Mouse (Mus musculus) cerebellum, postnatal 25 days (tissue): ENCODE measurements around the gene Npas3.

Experiments used
- DNase-seq, 2 experiments: peaks; one replicate each; pipeline ENCODE4 v3.0.0; 2021; ENCODE audit warnings: mixed read lengths in 2 of 2

Npas3 gene

DNA sequence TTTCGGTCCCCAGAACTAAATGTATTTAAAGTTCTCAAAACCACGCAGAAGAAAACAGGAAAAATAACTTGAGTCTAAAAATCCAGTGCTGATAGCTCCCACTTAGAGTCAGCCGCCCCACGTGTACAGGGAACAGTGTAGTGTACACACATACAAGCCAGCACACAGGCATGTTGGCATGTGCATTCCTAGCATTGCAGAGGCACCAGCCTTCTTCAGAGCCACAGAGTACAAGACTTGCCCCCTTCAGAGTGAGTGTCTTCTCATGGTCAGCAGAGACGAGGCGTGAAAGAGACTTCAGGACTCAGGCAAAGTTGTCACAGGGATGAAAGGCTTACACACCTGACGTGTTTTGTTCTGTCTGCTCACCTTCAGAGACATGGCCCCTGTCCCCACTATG is 565.8 kb downstream of the Npas3 start:
- no peak for DNase-seq

DNA sequence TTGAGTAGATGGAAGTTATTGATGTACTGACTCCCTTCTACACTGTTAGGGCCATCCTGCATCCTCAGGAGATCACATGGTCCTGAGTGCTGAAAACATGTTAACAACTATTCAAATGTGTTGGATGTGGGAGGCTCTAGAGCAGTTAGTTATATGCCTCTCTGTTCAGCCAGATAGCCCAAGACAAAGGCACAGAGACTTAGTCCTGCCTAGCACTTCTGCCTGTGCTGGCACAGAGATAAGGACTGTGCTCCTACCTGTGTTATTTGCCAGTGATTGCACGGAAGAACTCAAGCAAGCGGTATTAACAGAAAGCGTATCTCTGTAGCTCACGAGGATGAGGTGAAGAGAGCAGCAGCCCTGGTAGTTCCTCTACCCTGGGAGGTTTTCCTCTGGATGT is 571.5 kb downstream of the Npas3 start:
- no peak for DNase-seq

DNA sequence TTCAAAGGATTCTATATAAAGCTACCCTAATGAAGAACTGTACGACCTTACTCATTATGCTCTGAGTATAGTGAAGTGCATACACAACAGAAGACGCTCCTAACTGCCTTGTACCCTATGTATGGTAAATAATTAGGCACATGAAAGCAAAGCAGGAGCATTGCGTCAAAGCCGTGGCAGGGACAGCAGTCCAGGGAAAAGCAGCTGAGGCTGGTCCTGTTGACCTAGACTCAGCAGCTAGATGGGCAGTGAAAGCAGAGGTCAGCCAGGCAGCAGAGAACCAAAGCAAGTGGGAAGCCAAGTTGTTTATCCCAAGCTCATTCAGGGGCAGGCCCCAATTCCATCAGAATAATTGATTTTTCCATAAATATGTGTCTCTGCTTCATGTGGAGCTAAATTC is 574.4 kb downstream of the Npas3 start:
- DNase-seq, result no peak

GRCm38 (mm10) chr12:53825251-53825650 is 576.8 kb downstream of the Npas3 start:
- DNase-seq, result no peak

- DNase-seq, result no peak
Measured at GRCm38 (mm10) chr12:53825898-53826605, 577.6 kb downstream of the Npas3 start.

- no peak for DNase-seq
Measured at GRCm38 (mm10) chr12:53826812-53827211, 578.3 kb downstream of the Npas3 start.

- DNase-seq, result no peak
Measured at GRCm38 (mm10) chr12:53832590-53832989, 584.1 kb downstream of the Npas3 start.

GRCm38 (mm10) chr12:53833348-53833747 is 584.9 kb downstream of the Npas3 start:
- DNase-seq, result peak in 1 of 2 experiments; percentile 52

- peak in 1 of 2 experiments; percentile 25 for DNase-seq
Measured at GRCm38 (mm10) chr12:53836031-53836790, 587.7 kb downstream of the Npas3 start.

- DNase-seq, result no peak
Measured at GRCm38 (mm10) chr12:53837408-53837807, 588.9 kb downstream of the Npas3 start.

DNA sequence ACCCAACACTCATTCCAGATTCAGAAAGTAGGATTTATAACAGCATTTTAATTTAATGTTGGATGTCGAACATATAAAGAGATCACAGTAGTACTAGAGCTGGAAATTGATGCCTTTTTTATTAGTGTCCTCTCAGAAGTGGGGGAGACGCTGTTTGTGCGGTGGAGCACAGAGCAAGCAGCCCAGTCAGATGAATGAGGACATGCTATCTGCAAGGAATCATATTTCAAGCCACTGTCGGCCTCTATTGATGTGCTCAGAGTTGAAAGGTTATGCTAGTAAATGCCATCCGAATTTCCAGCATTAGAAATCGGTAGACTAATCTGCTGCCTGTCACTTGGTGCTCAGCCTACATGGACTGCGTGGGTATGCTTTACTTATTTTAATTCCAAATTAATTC is 590.1 kb downstream of the Npas3 start:
- no peak for DNase-seq

DNA sequence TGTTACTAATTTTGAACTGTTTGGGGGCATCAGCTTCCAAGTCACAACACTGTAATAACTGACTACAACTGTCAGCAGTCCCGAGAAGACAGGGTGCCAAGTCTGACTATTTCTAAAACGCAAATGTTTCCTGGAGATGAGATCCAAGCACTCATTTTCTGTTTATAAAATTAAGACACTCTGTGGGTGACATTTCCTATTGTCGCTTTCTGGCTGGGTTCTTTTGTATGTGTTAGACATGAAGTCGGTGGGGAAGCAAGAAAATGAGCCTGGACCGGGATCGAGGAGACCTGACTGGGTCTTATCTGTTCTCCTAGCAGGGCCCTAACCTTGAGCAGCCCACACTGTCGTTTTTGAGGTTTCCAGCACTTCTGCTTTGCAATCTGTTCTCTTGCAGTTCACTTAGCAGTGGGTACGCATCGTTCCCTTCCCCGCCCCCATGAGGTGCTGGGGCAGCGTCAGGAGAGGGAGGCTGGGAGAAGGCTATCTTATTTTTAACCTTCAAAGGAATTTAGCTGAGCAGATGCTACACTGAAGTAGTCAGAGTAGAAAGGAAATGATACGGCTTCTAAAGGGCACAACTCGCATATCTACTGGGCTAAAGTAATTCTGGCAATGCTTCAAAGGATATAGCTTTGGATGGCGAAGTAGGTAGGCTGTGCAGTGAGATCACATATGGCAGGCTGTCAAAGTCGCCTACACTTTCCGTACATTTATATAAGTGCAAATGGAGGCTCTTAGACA is 593.6 kb downstream of the Npas3 start:
- peak in 1 of 2 experiments; percentile 15 for DNase-seq

DNA sequence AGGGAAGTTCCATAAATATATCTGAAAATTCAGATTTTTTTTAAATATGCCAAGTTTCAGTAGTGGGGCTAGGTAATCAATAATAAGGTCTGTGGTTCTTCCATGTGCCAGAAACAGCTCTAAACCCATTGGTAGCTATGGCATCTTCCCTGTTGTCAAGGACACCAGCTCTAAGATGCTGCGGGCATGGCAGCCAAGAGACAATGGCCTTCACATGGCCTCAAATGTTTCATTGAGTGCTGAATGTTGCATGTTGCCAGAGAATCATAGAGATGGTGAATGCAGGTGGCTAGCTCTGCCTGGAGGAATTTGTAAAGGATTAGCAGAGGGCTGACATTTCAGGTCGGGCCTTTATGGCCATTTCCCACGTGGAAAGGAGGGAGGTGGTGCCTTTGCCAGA is 595.1 kb downstream of the Npas3 start:
- DNase-seq, result no peak

- no peak for DNase-seq
Measured at GRCm38 (mm10) chr12:53846154-53846665, 597.7 kb downstream of the Npas3 start.

DNA sequence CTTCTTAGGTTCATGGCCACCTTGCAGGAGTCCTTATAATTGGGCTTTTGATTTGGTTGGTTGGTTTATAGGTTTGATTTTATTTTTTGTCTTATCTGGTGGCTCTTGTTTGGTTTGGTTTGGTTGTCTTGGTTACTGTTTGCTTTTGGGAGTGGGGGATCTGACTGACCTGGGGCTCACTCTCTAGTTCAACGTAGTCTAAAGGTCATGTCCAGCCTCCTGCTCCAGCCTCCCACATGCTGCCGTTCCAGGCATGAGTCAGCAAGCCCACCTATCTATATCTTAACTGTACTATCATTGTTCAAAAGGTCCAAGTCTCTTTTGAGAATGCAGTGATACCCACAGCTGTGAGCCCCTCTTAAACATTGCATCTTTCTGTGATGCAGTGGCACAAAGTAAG is 600.8 kb downstream of the Npas3 start:
- no peak for DNase-seq

- peak in 1 of 2 experiments; percentile 34 for DNase-seq
Measured at GRCm38 (mm10) chr12:53852432-53852831, 604.0 kb downstream of the Npas3 start.

DNA sequence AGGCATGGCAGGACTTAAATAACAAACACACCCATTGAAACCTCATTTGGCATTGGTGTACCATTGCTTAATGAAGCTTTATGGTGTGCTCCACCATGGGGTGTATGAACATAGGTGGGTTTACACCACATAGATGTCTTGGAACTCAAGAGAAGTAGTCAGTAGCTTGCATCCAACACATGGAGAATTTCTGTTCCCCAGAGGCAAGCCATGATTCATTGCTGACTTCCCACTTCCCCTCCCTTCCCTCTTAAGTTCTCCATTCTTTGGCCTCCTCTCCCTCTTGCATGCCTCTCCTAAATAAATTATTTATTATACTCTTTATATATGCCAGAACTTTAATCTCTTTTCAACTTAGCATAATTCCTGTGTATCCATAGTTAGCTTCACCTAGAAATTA is 611.7 kb downstream of the Npas3 start:
- DNase-seq, result no peak

- no peak for DNase-seq
Measured at GRCm38 (mm10) chr12:53862281-53862680, 613.8 kb downstream of the Npas3 start.

DNA sequence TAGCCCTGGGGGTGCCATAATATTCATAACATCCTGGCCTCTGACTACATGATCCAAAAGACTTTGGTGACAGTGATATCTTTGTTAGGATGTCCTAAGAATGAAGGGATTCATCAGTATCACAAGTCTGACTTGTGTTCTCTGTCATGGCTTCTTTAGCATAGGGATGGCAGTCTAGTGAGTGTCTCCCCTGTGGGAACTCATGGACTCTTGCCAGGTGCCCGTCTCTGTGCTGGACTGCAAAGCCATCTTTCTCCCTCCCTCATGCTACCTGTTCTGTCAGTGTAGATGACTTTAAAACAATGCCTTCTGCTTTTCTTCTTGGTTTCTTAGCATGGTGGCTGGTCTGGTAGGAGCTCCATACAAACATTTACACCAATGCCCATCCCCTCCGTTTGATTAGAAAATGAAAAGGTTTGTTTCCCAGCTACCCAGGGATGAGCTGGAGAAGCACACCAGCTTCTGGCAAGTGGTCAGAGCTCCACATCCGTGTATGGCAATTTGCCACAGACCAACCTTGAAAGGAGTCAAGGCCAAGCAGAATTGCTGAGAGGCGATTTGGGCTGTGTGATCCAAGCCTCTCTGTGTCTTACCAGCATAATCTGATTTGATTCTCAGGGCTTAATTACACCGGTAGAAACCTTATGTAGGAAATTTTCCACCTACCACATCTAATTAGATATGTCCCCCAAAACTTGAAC is 616.1 kb downstream of the Npas3 start:
- DNase-seq, result peak; percentile 34 to 49

GRCm38 (mm10) chr12:53865691-53866090 is 617.2 kb downstream of the Npas3 start:
- no peak for DNase-seq

GRCm38 (mm10) chr12:53869981-53870380 is 621.5 kb downstream of the Npas3 start:
- no peak for DNase-seq

- DNase-seq, result no peak
Measured at GRCm38 (mm10) chr12:53875226-53875625, 626.7 kb downstream of the Npas3 start.

GRCm38 (mm10) chr12:53876693-53877092 is 628.2 kb downstream of the Npas3 start:
- DNase-seq, result no peak
